Mouse (Mus musculus): ENCODE measurements at regions not wholly inside any gene's neighbourhood (a gene's known extent, or its start where the extent isn't known, plus 50 kb on each side); places are given as distances from the start of the nearest gene placed in this dataset.

- TF ChIP-seq CTCF (conservative IDR thresholded peaks at IDR 0.05; ENCODE audit: low read length), result no peak
- TF ChIP-seq POU5F1 (IDR thresholded peaks at IDR 0.05; ENCODE audit: borderline replicate concordance, low read length), result no peak
- no peak for TF ChIP-seq NANOG (IDR thresholded peaks at IDR 0.05; ENCODE audit: borderline replicate concordance, low read length)
Measured at GRCm38 (mm10) chr14:45739638-45740037, 81.7 kb upstream of the Ddhd1 start.

Measured in E14TG2a.4 (cell line).